Mouse (Mus musculus): Measurements from ENCODE around the gene Irf5.

GRCm38 (mm10) chr6:29485951-29486350, 40.5 kb upstream of the Irf5 start:
- no peak for TF ChIP-seq EP300 (IDR thresholded peaks at IDR 0.05; ENCODE audit: low read depth)
- TF ChIP-seq CTCF (IDR thresholded peaks at IDR 0.05; ENCODE audit: low read depth): no peak
